Mouse (Mus musculus) forebrain, embryonic 16.5 days (tissue): ENCODE measurements around the gene Rab5c. TPM values are rescaled to one million over a fixed set of nuclear protein-coding genes. Genes with fewer than 3 reads are reported as not detected.
A peak's percentile ranks its signal among the peaks of the same experiment; 100 is the strongest.

Experiments used
- ATAC-seq: fragments of 200-750 bp; cut with Nextera tagmentation; 2 replicates; pipeline ENCODE4 v1.8.0; 2017; ENCODE audit warnings: mild to moderate bottlenecking, moderate library complexity
- H3K27ac ChIP-seq: fragments of 300-500 bp; sonication (generic); 2 replicates; pipeline ENCODE4 v1.5.1; 2014; ENCODE audit warnings: low read length, control low read depth
- H3K27me3 ChIP-seq: fragments of 300-500 bp; sonication (generic); replicated peaks from 2 replicates; pipeline ENCODE4 v1.6.1; 2014; ENCODE audit warnings: low read length; ENCODE audit not compliant: control insufficient read depth, insufficient read depth
- H3K36me3 ChIP-seq: fragments of 300-500 bp; sonication (generic); 2 replicates; pipeline ENCODE4 v1.6.1; 2014; ENCODE audit not compliant: control insufficient read depth, insufficient read depth
- H3K4me1 ChIP-seq: fragments of 300-500 bp; sonication (generic); replicated peaks from 2 replicates; pipeline ENCODE4 v1.6.1; 2014; ENCODE audit warnings: low read length; ENCODE audit not compliant: control insufficient read depth, insufficient read depth
- H3K4me2 ChIP-seq: fragments of 300-500 bp; sonication (generic); 2 replicates; pipeline ENCODE4 v1.6.1; 2014; ENCODE audit warnings: mild to moderate bottlenecking, low read length, control low read depth
- H3K4me3 ChIP-seq: fragments of 300-500 bp; sonication (generic); replicated peaks from 2 replicates; pipeline ENCODE4 v1.5.1; 2014; ENCODE audit warnings: mild to moderate bottlenecking, low read length, control low read depth
- H3K9ac ChIP-seq: fragments of 300-500 bp; sonication (generic); replicated peaks from 2 replicates; pipeline ENCODE4 v1.6.1; 2014; ENCODE audit warnings: low read depth, low read length, control low read depth
- H3K9me3 ChIP-seq: fragments of 300-500 bp; sonication (generic); 2 replicates; pipeline ENCODE4 v1.6.1; 2016; ENCODE audit warnings: low read length; ENCODE audit not compliant: control insufficient read depth
- WGBS: fragments of 180-500 bp; shearing (Covaris S2); extraction: QIAGEN DNeasy Blood & Tissue Kit; methylation state at CpG from one replicate; pipeline ENCODE4 v1.1.7; 2014; 5-methylcytosine and 5-hydroxymethylcytosine counted together
- polyA plus RNA-seq: library from polyadenylated mRNA; unstranded; fragments of >200 nt; fragmentation: Nextera tagmentation; extraction: Ambion mirVana; gene quantifications from 2 replicates; pipeline ENCODE4 v1.2.1, GENCODE M21; 2015

Rab5c gene
- polyA plus RNA-seq, 1 experiment from 2014 or later = 38.9 TPM

GRCm38 (mm10) chr11:100684084-100684483 is 53.9 kb downstream of the Rab5c start:
- 80% methylated on average over 2 of the region's 2 CpGs for WGBS
- Histone ChIP-seq H3K9me3 (no peaks in the 10 kb centered on the region), H3K9ac (no peak overlapping the region), H3K36me3 (no peaks in the 10 kb centered on the region), H3K27ac (no peak overlapping the region), H3K27me3 (no peaks in the 10 kb centered on the region), H3K4me2 (no peak overlapping the region), H3K4me1 (no peaks in the 10 kb centered on the region), H3K4me3 (no peak overlapping the region)
- no peak for ATAC-seq

DNA sequence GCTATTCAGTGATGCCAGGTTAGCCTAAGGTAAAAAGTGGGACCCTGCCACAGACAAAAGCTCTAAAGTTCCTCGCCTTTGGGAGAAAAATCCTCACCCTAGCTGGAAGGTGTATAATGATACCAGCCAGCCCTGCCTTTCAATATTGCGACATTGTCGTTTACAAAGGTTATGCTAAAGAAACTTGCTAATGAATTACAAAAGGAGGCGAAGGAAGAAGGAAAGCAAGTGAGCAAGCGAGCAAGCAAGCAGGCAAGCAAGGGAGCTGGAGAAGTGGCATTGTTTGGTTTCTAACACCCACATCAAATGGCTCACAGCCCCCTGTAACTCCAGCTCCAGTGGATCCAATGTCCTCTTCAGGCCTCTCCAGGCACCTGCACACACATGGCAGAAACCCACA is 55.5 kb downstream of the Rab5c start:
- no peaks in the 10 kb centered on the region for H3K9me3 ChIP-seq
- H3K27me3 ChIP-seq = no peaks in the 10 kb centered on the region
- H3K36me3 ChIP-seq = no peaks in the 10 kb centered on the region
- H3K9ac ChIP-seq = no peak overlapping the region
- H3K4me3 ChIP-seq = no peak overlapping the region
- ATAC-seq = no peak
- WGBS = 55% methylated on average over 5 of the region's 5 CpGs
- no peak overlapping the region for H3K27ac ChIP-seq
- H3K4me1 ChIP-seq = no peaks in the 10 kb centered on the region
- H3K4me2 ChIP-seq = no peak overlapping the region

DNA sequence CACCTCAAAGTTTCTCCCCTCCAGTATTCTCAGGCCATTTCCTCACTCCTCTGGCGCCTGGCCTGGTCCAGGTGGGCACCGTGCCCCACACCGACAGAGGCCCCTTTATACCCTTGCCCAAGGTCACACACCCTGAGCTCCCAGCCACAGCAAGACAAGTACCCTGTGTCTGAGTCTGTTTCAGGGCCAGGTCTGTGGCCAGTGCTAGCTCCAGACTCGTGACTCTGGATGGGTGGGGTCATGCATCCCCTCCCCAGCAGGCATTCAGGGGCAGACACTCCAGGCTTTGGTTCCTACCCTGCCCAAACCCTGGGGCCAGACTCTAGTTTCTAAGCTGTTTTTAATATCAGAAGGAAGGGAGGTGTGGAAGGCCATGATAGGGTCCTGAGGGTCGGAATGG is 56.2 kb downstream of the Rab5c start:
- no peak for ATAC-seq
- no peaks in the 10 kb centered on the region for H3K9me3 ChIP-seq
- 83% methylated on average over 5 of the region's 5 CpGs for WGBS
- H3K27me3 ChIP-seq = no peaks in the 10 kb centered on the region
- no peak overlapping the region for H3K4me2 ChIP-seq
- H3K27ac ChIP-seq = no peak overlapping the region
- H3K4me3 ChIP-seq = no peak overlapping the region
- H3K9ac ChIP-seq = no peak overlapping the region
- no peaks in the 10 kb centered on the region for H3K36me3 ChIP-seq
- no peaks in the 10 kb centered on the region for H3K4me1 ChIP-seq

GRCm38 (mm10) chr11:100677810-100678209 is 60.2 kb downstream of the Rab5c start:
- H3K27me3 ChIP-seq = no peaks in the 10 kb centered on the region
- H3K9me3 ChIP-seq = no peaks in the 10 kb centered on the region
- peaks cover 4% of the 10 kb centered on the region for H3K4me1 ChIP-seq
- no peak overlapping the region for H3K27ac ChIP-seq
- no peak for ATAC-seq
- H3K4me3 ChIP-seq = no peak overlapping the region
- no peak overlapping the region for H3K9ac ChIP-seq
- WGBS = 47% methylated on average over 7 of the region's 7 CpGs
- no peaks in the 10 kb centered on the region for H3K36me3 ChIP-seq
- no peak overlapping the region for H3K4me2 ChIP-seq

- 2% methylated on average over 23 of the region's 23 CpGs for WGBS
- no peaks in the 10 kb centered on the region for H3K9me3 ChIP-seq
- H3K4me2 ChIP-seq = peak overlapping the region; percentile 28
- no peaks in the 10 kb centered on the region for H3K36me3 ChIP-seq
- H3K4me3 ChIP-seq = no peak overlapping the region
- peaks cover 4% of the 10 kb centered on the region for H3K4me1 ChIP-seq
- H3K27me3 ChIP-seq = no peaks in the 10 kb centered on the region
- no peak overlapping the region for H3K27ac ChIP-seq
- ATAC-seq = no peak
- H3K9ac ChIP-seq = peak overlapping the region; percentile 18; the same call in 1 of the 2 replicates
Observed at GRCm38 (mm10) chr11:100673169-100673568, 64.8 kb downstream of the Rab5c start.

GRCm38 (mm10) chr11:100671956-100672355 is 66.1 kb downstream of the Rab5c start:
- Histone ChIP-seq H3K27ac (no peak overlapping the region), H3K27me3 (no peaks in the 10 kb centered on the region), H3K4me2 (no peak overlapping the region), H3K36me3 (no peaks in the 10 kb centered on the region), H3K4me3 (no peak overlapping the region), H3K9me3 (no peaks in the 10 kb centered on the region), H3K4me1 (peaks cover 4% of the 10 kb centered on the region), H3K9ac (no peak overlapping the region)
- WGBS = 76% methylated on average over 2 of the region's 2 CpGs
- ATAC-seq = no peak

GRCm38 (mm10) chr11:100671049-100671448 is 67.0 kb downstream of the Rab5c start:
- 70% methylated on average over 1 of the region's 1 CpGs for WGBS
- Histone ChIP-seq H3K27ac (no peak overlapping the region), H3K4me1 (peaks cover 4% of the 10 kb centered on the region), H3K4me2 (no peak overlapping the region), H3K27me3 (no peaks in the 10 kb centered on the region), H3K36me3 (no peaks in the 10 kb centered on the region), H3K4me3 (no peak overlapping the region), H3K9ac (no peak overlapping the region), H3K9me3 (no peaks in the 10 kb centered on the region)
- no peak for ATAC-seq

Other genes with a start within 250 kb of the Rab5c start
- 242 and 248 TPM in 2 replicates for gene Acly, start 210.2 kb downstream of the Rab5c start, polyA plus RNA-seq
- 1.0 and 2.0 TPM in 2 replicates for gene Ttc25, start 192.6 kb downstream of the Rab5c start, polyA plus RNA-seq
- gene Cnp, start 163.3 kb downstream of the Rab5c start, polyA plus RNA-seq = 22.8 and 29.8 TPM in 2 replicates
- 85.6 and 96.1 TPM in 2 replicates for gene Nkiras2, start 119.0 kb downstream of the Rab5c start, polyA plus RNA-seq
- 296 and 326 TPM in 2 replicates for gene Dnajc7, start 118.0 kb downstream of the Rab5c start, polyA plus RNA-seq
- gene Zfp385c, start 45.8 kb downstream of the Rab5c start, polyA plus RNA-seq = 0.80 TPM in 1 of 2 replicates, not detected in the other
- 1.7 and 2.1 TPM in 2 replicates for gene Dhx58, start 33.9 kb downstream of the Rab5c start, polyA plus RNA-seq
- 57.6 and 57.8 TPM in 2 replicates for gene Kat2a, start 25.8 kb downstream of the Rab5c start, polyA plus RNA-seq
- gene Hspb9, start 24.4 kb downstream of the Rab5c start, polyA plus RNA-seq = not detected in 2 replicates
- gene Kcnh4, start 21.7 kb upstream of the Rab5c start, polyA plus RNA-seq = 3.5 and 6.8 TPM in 2 replicates
- gene Hcrt, start 24.7 kb upstream of the Rab5c start, polyA plus RNA-seq = 0.92 TPM in 1 of 2 replicates, not detected in the other
- gene Ghdc, start 32.7 kb upstream of the Rab5c start, polyA plus RNA-seq = 2.5 and 5.0 TPM in 2 replicates
- 9.8 and 11.9 TPM in 2 replicates for gene Stat5b, start 112.5 kb upstream of the Rab5c start, polyA plus RNA-seq
- 1.0 and 1.2 TPM in 2 replicates for gene Stat5a, start 121.1 kb upstream of the Rab5c start, polyA plus RNA-seq
- gene Stat3, start 201.3 kb upstream of the Rab5c start, polyA plus RNA-seq = 30.6 and 31.5 TPM in 2 replicates
- 33.6 and 45.4 TPM in 2 replicates for gene Cavin1, start 232.7 kb upstream of the Rab5c start, polyA plus RNA-seq